20 mouse cellular contexts compared by ENCODE assay signal in the genomic region with DNA sequence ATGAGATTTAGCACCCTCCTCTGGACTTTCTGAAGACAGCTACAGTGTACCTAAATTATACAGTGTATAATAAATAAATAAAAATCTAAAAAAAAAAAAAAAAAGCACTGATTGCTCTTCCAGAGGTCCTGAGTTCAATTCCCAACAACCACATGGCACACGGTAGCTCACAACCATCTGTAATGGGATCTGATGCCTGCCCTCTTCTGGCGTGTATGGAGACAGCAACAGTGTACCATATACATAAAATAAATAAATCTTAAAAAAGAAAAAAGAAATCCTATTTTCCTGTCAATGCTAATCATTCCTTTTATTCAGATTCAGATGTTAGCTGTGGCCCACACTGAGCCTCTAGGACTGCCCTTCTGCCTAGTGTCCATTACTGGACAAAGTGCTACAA. TPM values are rescaled to one million over a fixed set of nuclear protein-coding genes. Genes with fewer than 3 reads are reported as not detected.
DNase-seq lines count a peak whose midpoint lies in the region; ATAC-seq and TF ChIP-seq lines count a peak whose summit lies in the region.
"Had no signal": no experiment of that assay in that cellular context is flagged by ENCODE, and none has a peak within 500 bp of the region (broad histone marks: within the 10 kb centered on the region; RNA-seq: fewer than 3 reads in every experiment).

No protein-coding gene starts in this region.

- no peaks in the 10 kb centered on the region for H3K79me2 ChIP-seq in heart, adult 2 months (replicated peaks; ENCODE audit: control insufficient read depth, insufficient read depth, low read length)

- H3K27ac ChIP-seq in heart, adult 2 months = no peak overlapping the region
- H3K27ac ChIP-seq in heart, embryonic 11.5 days (ENCODE audit: low read depth, low read length) = no peak overlapping the region
- H3K27ac ChIP-seq in liver, embryonic 14.5 days = no peak overlapping the region
- no peak overlapping the region for H3K27ac ChIP-seq in liver, embryonic 12.5 days
- 0 out of 2 replicates have a peak overlapping the region, but pooled peaks have one; percentile 48 for H3K27ac ChIP-seq in ES-Bruce4 (ENCODE audit: insufficient read depth, low read length)
- H3K27ac ChIP-seq: hindbrain, embryonic 14.5 days; limb, embryonic 15.5 days; midbrain, embryonic 10.5 days; neural tube, embryonic 13.5 days had no signal

- peak; percentile 53 for TF ChIP-seq CTCF in heart, adult 2 months (IDR thresholded peaks at IDR 0.05)
- peak; percentile 34 for TF ChIP-seq CTCF in liver, embryonic 14.5 days (IDR thresholded peaks at IDR 0.05; ENCODE audit: low read depth)
- TF ChIP-seq CTCF in ES-Bruce4 (IDR thresholded peaks at IDR 0.05; ENCODE audit: low read depth, low read length) = no peak
- peak; percentile 9; the same call in 1 of the 2 replicates for TF ChIP-seq CTCF in brain, embryonic 14.5 days (IDR thresholded peaks at IDR 0.05; ENCODE audit: borderline replicate concordance, extremely low read depth, insufficient read depth, insufficient read length)

- no peaks in the 10 kb centered on the region for H3K9me3 ChIP-seq in heart, embryonic 11.5 days (replicated peaks; ENCODE audit: control insufficient read depth, low read length)
- H3K9me3 ChIP-seq in liver, embryonic 14.5 days (ENCODE audit: control insufficient read depth, low read length) = no peaks in the 10 kb centered on the region
- no peaks in the 10 kb centered on the region for H3K9me3 ChIP-seq in liver, embryonic 12.5 days (replicated peaks)
- no peaks in the 10 kb centered on the region for H3K9me3 ChIP-seq in ES-Bruce4 (replicated peaks; ENCODE audit: control insufficient read depth, insufficient read depth, low read length, poor library complexity, severe bottlenecking)
- H3K9me3 ChIP-seq: limb, embryonic 15.5 days; midbrain, embryonic 10.5 days had no signal

- no peaks in the 10 kb centered on the region for H3K36me3 ChIP-seq in heart, adult 2 months (ENCODE audit: control insufficient read depth, insufficient read depth, low read length)
- peaks cover 5% of the 10 kb centered on the region for H3K36me3 ChIP-seq in heart, embryonic 11.5 days (ENCODE audit: control insufficient read depth, insufficient read depth, low read length)
- H3K36me3 ChIP-seq in liver, embryonic 14.5 days (replicated peaks; ENCODE audit: control insufficient read depth, insufficient read depth, low read depth) = peaks cover 20% of the 10 kb centered on the region
- peaks cover 36% of the 10 kb centered on the region for H3K36me3 ChIP-seq in liver, embryonic 12.5 days
- H3K36me3 ChIP-seq in ES-Bruce4 (ENCODE audit: control insufficient read depth, insufficient read depth, low read length, poor library complexity, severe bottlenecking) = peaks cover 10% of the 10 kb centered on the region

- no peaks in the 10 kb centered on the region for H3K27me3 ChIP-seq in heart, adult 2 months (ENCODE audit: control insufficient read depth, insufficient read depth, low read length)
- no peaks in the 10 kb centered on the region for H3K27me3 ChIP-seq in heart, embryonic 11.5 days (ENCODE audit: control insufficient read depth, insufficient read depth, low read length)
- H3K27me3 ChIP-seq in liver, embryonic 14.5 days (ENCODE audit: control insufficient read depth, insufficient read depth, low read length) = no peaks in the 10 kb centered on the region
- no peaks in the 10 kb centered on the region for H3K27me3 ChIP-seq in liver, embryonic 12.5 days (replicated peaks)
- no peaks in the 10 kb centered on the region for H3K27me3 ChIP-seq in ES-Bruce4 (ENCODE audit: control insufficient read depth, insufficient read depth, low read length, poor library complexity, severe bottlenecking)
- H3K27me3 ChIP-seq: limb, embryonic 15.5 days; neural tube, embryonic 13.5 days had no signal

- DNase-seq in heart, adult 2 months = no peak
- no peak for DNase-seq in liver, embryonic 14.5 days (ENCODE audit: low read depth in 3 of 3, low spot score in 3 of 3)
- peak; percentile 4 for DNase-seq in brain, embryonic 14.5 days (ENCODE audit: low read depth)
- DNase-seq: adrenal gland, adult 8-10 months; B cell, adult 2 months; cerebellum, adult 18-20 months; cerebellum, postnatal 36 days; gastrocnemius, postnatal 14 days; heart, postnatal 14 days; kidney, adult 11 months; right cerebral cortex, postnatal 14 days; thymus, postnatal 14 days had no signal

- no peak overlapping the region for H3K4me3 ChIP-seq in heart, adult 2 months
- no peak overlapping the region for H3K4me3 ChIP-seq in heart, embryonic 11.5 days (ENCODE audit: low read depth, low read length)
- no peak overlapping the region for H3K4me3 ChIP-seq in liver, embryonic 14.5 days (ENCODE audit: insufficient read depth in 1 of 2, low read depth in 2 of 2, low read length in 2 of 2)
- H3K4me3 ChIP-seq in liver, embryonic 12.5 days = no peak overlapping the region
- no peak overlapping the region for H3K4me3 ChIP-seq in ES-Bruce4 (ENCODE audit: low read depth, low read length)
- H3K4me3 ChIP-seq: limb, embryonic 15.5 days; midbrain, embryonic 10.5 days; neural tube, embryonic 13.5 days had no signal

- H3K4me1 ChIP-seq in heart, adult 2 months (ENCODE audit: control insufficient read depth, insufficient read depth, low read length) = no peaks in the 10 kb centered on the region
- no peaks in the 10 kb centered on the region for H3K4me1 ChIP-seq in heart, embryonic 11.5 days (ENCODE audit: control insufficient read depth, insufficient read depth, low read length)
- no peaks in the 10 kb centered on the region for H3K4me1 ChIP-seq in liver, embryonic 14.5 days (replicated peaks; ENCODE audit: control insufficient read depth in 2 of 2, insufficient read depth in 2 of 2, low read length in 1 of 2)
- no peaks in the 10 kb centered on the region for H3K4me1 ChIP-seq in liver, embryonic 12.5 days
- no peaks in the 10 kb centered on the region for H3K4me1 ChIP-seq in ES-Bruce4 (ENCODE audit: control insufficient read depth, insufficient read depth, low read length)
- H3K4me1 ChIP-seq: limb, embryonic 15.5 days; midbrain, embryonic 10.5 days; neural tube, embryonic 13.5 days had no signal

- no peak for ATAC-seq in heart, embryonic 11.5 days (replicated peaks; ENCODE audit: insufficient number of reproducible peaks, low FRiP score, low TSS enrichment)
- no peak for ATAC-seq in liver, embryonic 14.5 days (ENCODE audit: insufficient read depth)
- no peak for ATAC-seq in liver, embryonic 12.5 days
- no peak for ATAC-seq in activated CD4-positive, CD25-positive, alpha-beta regulatory T cell, adult 4 months

- TF ChIP-seq EP300 in heart, adult 2 months (IDR thresholded peaks at IDR 0.05; ENCODE audit: insufficient read depth, low read depth, low read length) = no peak
- no peak for TF ChIP-seq EP300 in liver, embryonic 14.5 days (IDR thresholded peaks at IDR 0.05; ENCODE audit: low read depth)
- TF ChIP-seq EP300 in ES-Bruce4 (IDR thresholded peaks at IDR 0.05; ENCODE audit: insufficient read depth, low read depth, low read length) = no peak

- H3K9ac ChIP-seq in heart, adult 2 months (ENCODE audit: low read depth, low read length) = no peak overlapping the region
- no peak overlapping the region for H3K9ac ChIP-seq in heart, embryonic 11.5 days (ENCODE audit: low read depth, low read length)
- no peak overlapping the region for H3K9ac ChIP-seq in liver, embryonic 14.5 days (replicated peaks)
- H3K9ac ChIP-seq in liver, embryonic 12.5 days = no peak overlapping the region
- H3K9ac ChIP-seq in ES-Bruce4 (ENCODE audit: low read depth, poor library complexity, severe bottlenecking) = no peak overlapping the region
- H3K9ac ChIP-seq: hindbrain, embryonic 14.5 days; limb, embryonic 15.5 days; neural tube, embryonic 13.5 days had no signal

- WGBS in heart, adult 2 months = 78% methylated on average over 2 of the region's 2 CpGs
- WGBS in heart, embryonic 11.5 days (ENCODE audit: insufficient replicate concordance) = 69% methylated on average over 2 of the region's 2 CpGs
- WGBS in liver, embryonic 14.5 days (ENCODE audit: insufficient replicate concordance) = 62% methylated on average over 2 of the region's 2 CpGs
- 70% methylated on average over 2 of the region's 2 CpGs for WGBS in liver, embryonic 12.5 days (ENCODE audit: insufficient replicate concordance)

- intact Hi-C loops in heart, adult 2 months (cut with DNase I) = no loop called here

- H3K4me2 ChIP-seq in heart, embryonic 11.5 days = no peak overlapping the region
- H3K4me2 ChIP-seq in liver, embryonic 14.5 days (ENCODE audit: low read depth) = no peak overlapping the region
- H3K4me2 ChIP-seq in liver, embryonic 12.5 days = no peak overlapping the region
- H3K4me2 ChIP-seq: hindbrain, embryonic 14.5 days; limb, embryonic 15.5 days; neural tube, embryonic 13.5 days had no signal

- no peak for TF ChIP-seq POLR2A in heart, adult 2 months (IDR thresholded peaks at IDR 0.05; ENCODE audit: insufficient read depth, low read depth, low read length)
- no peak for TF ChIP-seq POLR2A in ES-Bruce4 (IDR thresholded peaks at IDR 0.05; ENCODE audit: insufficient read depth, low read length)
- no peak for TF ChIP-seq POLR2A in brain, embryonic 14.5 days (IDR thresholded peaks at IDR 0.05; ENCODE audit: borderline replicate concordance, extremely low read depth, insufficient read depth, insufficient read length, poor library complexity, severe bottlenecking)

RNA-seq across cellular contexts. Expression of gene Glg1, which starts 9.3 kb away (rescaled TPM):
- 10 to 100 TPM; 85.0 to 98.0 TPM for total RNA-seq in heart, adult 2 months (2021)
- polyA plus RNA-seq in heart, adult 2 months (2012; rRNA removed) = 40.1 and 69.1 TPM in 2 replicates
- polyA plus RNA-seq in heart, embryonic 11.5 days (2014; fragmentation: Nextera tagmentation; extraction: Ambion mirVana) = 61.3 and 74.9 TPM in 2 replicates
- polyA plus RNA-seq in liver, embryonic 14.5 days (2012; rRNA removed) = 4.7 and 6.4 TPM in 2 replicates
- polyA plus RNA-seq in liver, embryonic 14.5 days (2014; fragmentation: Nextera tagmentation; extraction: Ambion mirVana) = 15.3 and 16.6 TPM in 2 replicates
- polyA plus RNA-seq in liver, embryonic 12.5 days (2016; fragmentation: Nextera tagmentation; extraction: Ambion mirVana) = 30.7 and 32.3 TPM in 2 replicates
- polyA plus RNA-seq in ES-Bruce4 (2011; ENCODE audit: insufficient read depth, insufficient read length, low read depth, missing spikeins) = 76.3 and 78.3 TPM in 2 replicates
- polyA plus RNA-seq in brain, embryonic 14.5 days (2012; rRNA removed) = 52.6 and 62.4 TPM in 2 replicates
- polyA plus RNA-seq in activated CD4-positive, CD25-positive, alpha-beta regulatory T cell, adult 4 months (2017; shearing (Covaris generic)) = 10 to 100 TPM; 28.3 to 28.7 TPM

RNA-seq across cellular contexts. Expression of gene Rfwd3, which starts 31.7 kb away (rescaled TPM):
- 10 to 100 TPM; 14.2 to 19.0 TPM for total RNA-seq in heart, adult 2 months (2021)
- polyA plus RNA-seq in heart, adult 2 months (2012; rRNA removed) = 9.4 and 18.2 TPM in 2 replicates
- polyA plus RNA-seq in heart, embryonic 11.5 days (2014; fragmentation: Nextera tagmentation; extraction: Ambion mirVana) = 43.8 and 46.6 TPM in 2 replicates
- polyA plus RNA-seq in liver, embryonic 14.5 days (2012; rRNA removed) = 16.9 and 24.5 TPM in 2 replicates
- polyA plus RNA-seq in liver, embryonic 14.5 days (2014; fragmentation: Nextera tagmentation; extraction: Ambion mirVana) = 43.8 and 49.9 TPM in 2 replicates
- polyA plus RNA-seq in liver, embryonic 12.5 days (2016; fragmentation: Nextera tagmentation; extraction: Ambion mirVana) = 70.6 and 71.0 TPM in 2 replicates
- polyA plus RNA-seq in ES-Bruce4 (2011; ENCODE audit: insufficient read depth, insufficient read length, low read depth, missing spikeins) = 76.1 and 80.6 TPM in 2 replicates
- 22.9 and 24.2 TPM in 2 replicates for polyA plus RNA-seq in brain, embryonic 14.5 days (2012; rRNA removed)
- 10 to 100 TPM; 26.8 to 30.2 TPM for polyA plus RNA-seq in activated CD4-positive, CD25-positive, alpha-beta regulatory T cell, adult 4 months (2017; shearing (Covaris generic))
